Comparison of ENCODE assay signal across 25 mouse cellular contexts in the genomic region with DNA sequence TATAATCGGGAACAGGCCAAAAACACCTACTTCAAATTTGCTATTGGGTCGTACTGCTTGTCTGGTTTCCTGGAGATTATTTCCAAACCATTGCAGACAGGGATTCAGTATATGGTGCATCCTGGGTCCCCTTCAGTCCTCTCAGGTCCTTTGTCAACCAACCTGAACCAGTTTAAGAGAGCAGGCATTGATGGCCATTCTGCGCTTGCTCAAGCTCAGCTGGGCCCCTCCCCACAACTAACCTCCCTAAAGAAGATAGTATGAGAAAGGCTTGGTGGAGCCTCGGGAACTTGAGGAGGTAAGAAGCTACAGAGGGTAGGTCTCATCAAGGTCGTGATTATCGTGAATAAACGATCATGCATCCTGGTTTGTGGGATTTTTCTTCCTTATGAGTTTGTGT. TPM values are rescaled to one million over a fixed set of nuclear protein-coding genes. Genes with fewer than 3 reads are reported as not detected.
DNase-seq lines count a peak whose midpoint lies in the region; ATAC-seq and TF ChIP-seq lines count a peak whose summit lies in the region.
"Had no signal": no experiment of that assay in that cellular context is flagged by ENCODE, and none has a peak within 500 bp of the region (broad histone marks: within the 10 kb centered on the region; RNA-seq: fewer than 3 reads in every experiment).

No protein-coding gene starts in this region.

- H3K4me1 ChIP-seq in brown adipose tissue, adult 24 weeks (ENCODE audit: control insufficient read depth, insufficient read depth, insufficient read length, low read length): peaks cover 25% of the 10 kb centered on the region
- peaks cover 24% of the 10 kb centered on the region; the same call in 1 of the 2 replicates for H3K4me1 ChIP-seq in intestine, embryonic 16.5 days (ENCODE audit: control insufficient read depth, insufficient read depth, low read length)
- H3K4me1 ChIP-seq in kidney, embryonic 14.5 days (ENCODE audit: control insufficient read depth, insufficient read depth, low read length): 0 out of 2 replicates have a peak, but pooled peaks cover under 1% of the 10 kb centered on the region
- peaks cover 2% of the 10 kb centered on the region; the same call in 1 of the 2 replicates for H3K4me1 ChIP-seq in forebrain, embryonic 16.5 days (replicated peaks; ENCODE audit: control insufficient read depth, insufficient read depth, low read length)

- no peaks in the 10 kb centered on the region; the same call in 1 of the 2 replicates for H3K9me3 ChIP-seq in intestine, embryonic 16.5 days (ENCODE audit: control insufficient read depth, low read length)
- H3K9me3 ChIP-seq in kidney, embryonic 14.5 days (ENCODE audit: control insufficient read depth, low read length): no peaks in the 10 kb centered on the region
- no peaks in the 10 kb centered on the region for H3K9me3 ChIP-seq in forebrain, embryonic 16.5 days (ENCODE audit: control insufficient read depth, low read length)
- H3K9me3 ChIP-seq: embryonic facial prominence, embryonic 10.5 days; embryonic facial prominence, embryonic 12.5 days; forebrain, embryonic 15.5 days; G1E had no signal

- peak; percentile 52 for TF ChIP-seq POLR2A in myocyte (IDR thresholded peaks at IDR 0.05; ENCODE audit: insufficient read length, low read depth)

- 0 out of 2 replicates have a peak, but pooled peaks cover 7% of the 10 kb centered on the region for H3K27me3 ChIP-seq in intestine, embryonic 16.5 days (replicated peaks; ENCODE audit: control insufficient read depth, insufficient read depth, low read length)
- H3K27me3 ChIP-seq in myocyte (ENCODE audit: control insufficient read depth, insufficient read depth, insufficient read length): no peaks in the 10 kb centered on the region
- peaks cover 11% of the 10 kb centered on the region for H3K27me3 ChIP-seq in kidney, embryonic 14.5 days (ENCODE audit: control insufficient read depth, insufficient read depth, low read length)
- H3K27me3 ChIP-seq in forebrain, embryonic 16.5 days (replicated peaks; ENCODE audit: control insufficient read depth, insufficient read depth, low read length): 0 out of 2 replicates have a peak, but pooled peaks cover 2% of the 10 kb centered on the region
- H3K27me3 ChIP-seq: CH12.LX had no signal

- peak overlapping the region; percentile 24; the same call in 1 of the 2 replicates for H3K27ac ChIP-seq in gastrocnemius, adult 2 months
- peak overlapping the region; percentile 93 for H3K27ac ChIP-seq in brown adipose tissue, adult 24 weeks (replicated peaks; ENCODE audit: low read depth, low read length)
- H3K27ac ChIP-seq in intestine, embryonic 16.5 days (ENCODE audit: low read length): peak overlapping the region; percentile 92
- no peak overlapping the region for H3K27ac ChIP-seq in kidney, embryonic 14.5 days (ENCODE audit: low read depth, low read length)
- no peak overlapping the region for H3K27ac ChIP-seq in forebrain, embryonic 16.5 days (ENCODE audit: low read length)
- H3K27ac ChIP-seq: embryonic facial prominence, embryonic 10.5 days; embryonic facial prominence, embryonic 12.5 days; forebrain, embryonic 13.5 days; forebrain, embryonic 15.5 days had no signal

- ATAC-seq in intestine, embryonic 16.5 days: 0 out of 2 replicates have a peak, but pooled peaks have one; percentile 12
- ATAC-seq in kidney, embryonic 14.5 days (ENCODE audit: low FRiP score, low TSS enrichment): no peak
- no peak for ATAC-seq in forebrain, embryonic 16.5 days
- ATAC-seq: CD4-positive, CD25-positive, alpha-beta regulatory T cell, adult 4 months; forebrain, embryonic 13.5 days; forebrain, embryonic 15.5 days had no signal

- no peaks in the 10 kb centered on the region for H3K36me3 ChIP-seq in intestine, embryonic 16.5 days (ENCODE audit: control insufficient read depth, insufficient read depth, low read length)
- H3K36me3 ChIP-seq in myocyte (ENCODE audit: control insufficient read depth, insufficient read depth): no peaks in the 10 kb centered on the region
- no peaks in the 10 kb centered on the region for H3K36me3 ChIP-seq in kidney, embryonic 14.5 days (ENCODE audit: control insufficient read depth, insufficient read depth, low read length)
- H3K36me3 ChIP-seq in forebrain, embryonic 16.5 days (ENCODE audit: control insufficient read depth, insufficient read depth): no peaks in the 10 kb centered on the region
- H3K36me3 ChIP-seq: embryonic facial prominence, embryonic 10.5 days; embryonic facial prominence, embryonic 12.5 days; forebrain, embryonic 15.5 days; G1E had no signal

- H3K79me2 ChIP-seq in myocyte (ENCODE audit: control insufficient read depth, insufficient read depth): no peaks in the 10 kb centered on the region

- no peak overlapping the region for H3K9ac ChIP-seq in intestine, embryonic 16.5 days (ENCODE audit: low read depth, low read length)
- H3K9ac ChIP-seq in kidney, embryonic 14.5 days (ENCODE audit: low read depth, low read length): no peak overlapping the region
- no peak overlapping the region for H3K9ac ChIP-seq in forebrain, embryonic 16.5 days (replicated peaks; ENCODE audit: low read depth, low read length)
- H3K9ac ChIP-seq: embryonic facial prominence, embryonic 12.5 days; forebrain, embryonic 13.5 days; forebrain, embryonic 15.5 days had no signal

- WGBS in intestine, embryonic 16.5 days: 70% methylated on average over 7 of the region's 7 CpGs
- WGBS in kidney, embryonic 14.5 days: 86% methylated on average over 7 of the region's 7 CpGs
- 88% methylated on average over 7 of the region's 7 CpGs for WGBS in forebrain, embryonic 16.5 days

- H3ac ChIP-seq in myocyte (ENCODE audit: control insufficient read depth, insufficient read length): no peak overlapping the region

- no peak for TF ChIP-seq CTCF in gastrocnemius, adult 2 months (IDR thresholded peaks at IDR 0.05)

- intact Hi-C loops in gastrocnemius, adult 2 months (cut with DNase I): no loop called here

- H3K4me2 ChIP-seq in intestine, embryonic 16.5 days (ENCODE audit: low read depth, low read length): no peak overlapping the region
- H3K4me2 ChIP-seq in myocyte (ENCODE audit: low read depth): peak overlapping the region; percentile 80
- no peak overlapping the region for H3K4me2 ChIP-seq in kidney, embryonic 14.5 days (replicated peaks; ENCODE audit: low read depth, low read length)
- H3K4me2 ChIP-seq in forebrain, embryonic 16.5 days (ENCODE audit: low read length): no peak overlapping the region
- H3K4me2 ChIP-seq: embryonic facial prominence, embryonic 12.5 days; forebrain, embryonic 13.5 days; forebrain, embryonic 15.5 days had no signal

- no peak overlapping the region for H3K4me3 ChIP-seq in gastrocnemius, adult 2 months
- H3K4me3 ChIP-seq in brown adipose tissue, adult 24 weeks (ENCODE audit: insufficient read depth, low read depth, low read length): no peak overlapping the region
- no peak overlapping the region for H3K4me3 ChIP-seq in intestine, embryonic 16.5 days (ENCODE audit: low read length)
- H3K4me3 ChIP-seq in myocyte: peak overlapping the region; percentile 84
- H3K4me3 ChIP-seq in kidney, embryonic 14.5 days (ENCODE audit: low read length): no peak overlapping the region
- no peak overlapping the region for H3K4me3 ChIP-seq in forebrain, embryonic 16.5 days (replicated peaks; ENCODE audit: low read length)
- H3K4me3 ChIP-seq: embryonic facial prominence, embryonic 10.5 days; embryonic facial prominence, embryonic 12.5 days; forebrain, embryonic 13.5 days; forebrain, embryonic 15.5 days had no signal

- no peak for DNase-seq in gastrocnemius, adult 2 months
- no peak for DNase-seq in gastrocnemius, postnatal 4 days (ENCODE audit: low spot score in 2 of 2)
- no peak for DNase-seq in MN1 (ENCODE audit: low spot score)
- DNase-seq: adrenal gland, adult 2 months; adrenal gland, postnatal 10 days; adrenal gland, postnatal 25 days; B cell, adult 2 months; cerebellum, adult 11-12 months; cerebellum, adult 2 months; cerebellum, adult 9-10 months; cerebellum, postnatal 10 days; cerebellum, postnatal 25 days had no signal

TF ChIP-seq in myocyte, 11 proteins besides CTCF, POLR2A, EP300 and RAD21:
- TF ChIP-seq MAX (IDR thresholded peaks at IDR 0.05; ENCODE audit: low read depth) (no peak), POLR2AphosphoS2 (IDR thresholded peaks at IDR 0.05; ENCODE audit: insufficient read length, low read depth) (peak; percentile 94)

RNA-seq across cellular contexts. Expression of gene Myog, which starts 3.5 kb away (rescaled TPM):
- 10 to 100 TPM; 11.6 to 34.5 TPM for total RNA-seq in gastrocnemius, adult 2 months (2021)
- total RNA-seq in gastrocnemius, postnatal 4 days (2021): 100 to 1,000 TPM; 212 to 220 TPM
- not detected in 2 replicates for polyA plus RNA-seq in brown adipose tissue, adult 24 weeks (2012; ENCODE audit: insufficient read depth, insufficient read length, missing spikeins)
- 0.32 TPM in 2 replicates for polyA plus RNA-seq in intestine, embryonic 16.5 days (2015; fragmentation: Nextera tagmentation; extraction: Ambion mirVana)
- 1,426 TPM for polyA plus RNA-seq in myocyte (2012; fragmentation: generic; extraction: Trizol)
- polyA plus RNA-seq in kidney, embryonic 14.5 days (2014; fragmentation: Nextera tagmentation; extraction: Ambion mirVana): 0.97 and 1.4 TPM in 2 replicates
- polyA plus RNA-seq in forebrain, embryonic 16.5 days (2015; fragmentation: Nextera tagmentation; extraction: Ambion mirVana): 0.32 TPM in 1 of 2 replicates, not detected in the other
- total RNA-seq: adrenal gland, adult 2 months; adrenal gland, postnatal 25 days; CH12.LX; G1E had no signal
- polyA plus RNA-seq: adrenal gland, adult 2 months; CD4-positive, CD25-positive, alpha-beta regulatory T cell, adult 4 months; cerebellum, adult 2 months; forebrain, embryonic 11.5 days; forebrain, embryonic 13.5 days; G1E had no signal

RNA-seq across cellular contexts. Expression of gene Ppfia4, which starts 39.5 kb away (rescaled TPM):
- total RNA-seq in gastrocnemius, adult 2 months (2021): under 1 TPM; 0.42 to 0.46 TPM
- 10 to 100 TPM; 25.5 to 26.2 TPM for total RNA-seq in gastrocnemius, postnatal 4 days (2021)
- polyA plus RNA-seq in brown adipose tissue, adult 24 weeks (2012; ENCODE audit: insufficient read depth, insufficient read length, missing spikeins): 1.7 TPM in 1 of 2 replicates, not detected in the other
- 4.6 and 4.7 TPM in 2 replicates for polyA plus RNA-seq in intestine, embryonic 16.5 days (2015; fragmentation: Nextera tagmentation; extraction: Ambion mirVana)
- 35.8 TPM for polyA plus RNA-seq in myocyte (2012; fragmentation: generic; extraction: Trizol)
- 1.6 and 2.7 TPM in 2 replicates for polyA plus RNA-seq in kidney, embryonic 14.5 days (2014; fragmentation: Nextera tagmentation; extraction: Ambion mirVana)
- polyA plus RNA-seq in forebrain, embryonic 16.5 days (2015; fragmentation: Nextera tagmentation; extraction: Ambion mirVana): 11.1 and 16.4 TPM in 2 replicates

RNA-seq across cellular contexts. Expression of gene Adora1, which starts 58.0 kb away (rescaled TPM):
- under 1 TPM; 0.20 to 0.31 TPM for total RNA-seq in gastrocnemius, adult 2 months (2021)
- total RNA-seq in gastrocnemius, postnatal 4 days (2021): under 1 TPM; 0.61 to 0.78 TPM
- 41.1 and 67.9 TPM in 2 replicates for polyA plus RNA-seq in brown adipose tissue, adult 24 weeks (2012; ENCODE audit: insufficient read depth, insufficient read length, missing spikeins)
- polyA plus RNA-seq in intestine, embryonic 16.5 days (2015; fragmentation: Nextera tagmentation; extraction: Ambion mirVana): 6.8 and 8.2 TPM in 2 replicates
- 4.5 TPM for polyA plus RNA-seq in myocyte (2012; fragmentation: generic; extraction: Trizol)
- 3.2 TPM in 2 replicates for polyA plus RNA-seq in kidney, embryonic 14.5 days (2014; fragmentation: Nextera tagmentation; extraction: Ambion mirVana)
- 21.3 and 21.5 TPM in 2 replicates for polyA plus RNA-seq in forebrain, embryonic 16.5 days (2015; fragmentation: Nextera tagmentation; extraction: Ambion mirVana)
- total RNA-seq: CH12.LX had no signal
- polyA plus RNA-seq: G1E had no signal

Comparison
In these comparisons a context has a peak if more than half of its experiments do, and no peak if none do; other contexts are left out.
1. H3K27ac ChIP-seq: peak in gastrocnemius, adult 2 months (single experiment), brown adipose tissue, adult 24 weeks (single experiment) and intestine, embryonic 16.5 days (single experiment); none in kidney, embryonic 14.5 days (single experiment) and forebrain, embryonic 16.5 days (single experiment).
2. RNA of gene Myog, which starts 3.5 kb away (polyA plus RNA-seq): 1,426 TPM in myocyte (single experiment); 0.97 to 1.4 TPM in kidney, embryonic 14.5 days, 0.32 TPM in intestine, embryonic 16.5 days, 0.32 TPM in forebrain, embryonic 16.5 days and not detected in brown adipose tissue, adult 24 weeks; every median in the first group is over 100 times any median in the second.